ENCODE assay signal across 8 mouse cellular contexts in genomic region chr8:125963807-125964211, GRCm38 (mm10). TPM values are rescaled to one million over a fixed set of nuclear protein-coding genes. Genes with fewer than 3 reads are reported as not detected.
DNase-seq lines count a peak whose midpoint lies in the region; ATAC-seq and TF ChIP-seq lines count a peak whose summit lies in the region.

No protein-coding gene starts in this region.

- TF ChIP-seq CTCF in liver, postnatal 0 days (IDR thresholded peaks at IDR 0.05; ENCODE audit: low read depth), result no peak

- WGBS in liver, embryonic 11.5 days, result 8% methylated on average over 11 of the region's 11 CpGs
- 6% methylated on average over 11 of the region's 11 CpGs for whole genome bisulfite sequencing in liver, postnatal 0 days (ENCODE audit: insufficient replicate concordance)
- WGBS in hindbrain, embryonic 16.5 days, result 9% methylated on average over 11 of the region's 11 CpGs
- WGBS in neural tube, embryonic 15.5 days, result 2% methylated on average over 11 of the region's 11 CpGs

- no peaks in the 10 kb centered on the region for H3K4me1 ChIP-seq in liver, embryonic 11.5 days (replicated peaks; ENCODE audit: control insufficient read depth, insufficient read depth, low read length)
- H3K4me1 ChIP-seq in liver, postnatal 0 days (ENCODE audit: insufficient read depth), result no peaks in the 10 kb centered on the region
- H3K4me1 ChIP-seq in hindbrain, embryonic 16.5 days (ENCODE audit: control insufficient read depth, insufficient read depth, low read depth, low read length), result peaks cover 9% of the 10 kb centered on the region
- peaks cover 24% of the 10 kb centered on the region for H3K4me1 ChIP-seq in neural tube, embryonic 15.5 days

- no peak overlapping the region for H3K9ac ChIP-seq in liver, embryonic 11.5 days (ENCODE audit: low read depth, low read length)
- no peak overlapping the region for H3K9ac ChIP-seq in liver, postnatal 0 days (replicated peaks)
- H3K9ac ChIP-seq in hindbrain, embryonic 16.5 days (ENCODE audit: low read depth, low read length), result no peak overlapping the region
- no peak overlapping the region for H3K9ac ChIP-seq in neural tube, embryonic 15.5 days (replicated peaks)

- no peaks in the 10 kb centered on the region for H3K9me3 ChIP-seq in liver, embryonic 11.5 days (ENCODE audit: control insufficient read depth, low read length)
- no peaks in the 10 kb centered on the region for H3K9me3 ChIP-seq in liver, postnatal 0 days (ENCODE audit: low read length)
- H3K9me3 ChIP-seq in hindbrain, embryonic 16.5 days (ENCODE audit: control insufficient read depth, low read length), result peaks cover 3% of the 10 kb centered on the region
- H3K9me3 ChIP-seq in neural tube, embryonic 15.5 days (replicated peaks), result no peaks in the 10 kb centered on the region

- peak overlapping the region; percentile 16; the same call in 1 of the 2 replicates for H3K4me2 ChIP-seq in liver, embryonic 11.5 days
- H3K4me2 ChIP-seq in liver, postnatal 0 days (ENCODE audit: low read depth, low read length), result no peak overlapping the region
- peak overlapping the region; percentile 45 for H3K4me2 ChIP-seq in hindbrain, embryonic 16.5 days (ENCODE audit: low read length)
- peak overlapping the region; percentile 46 for H3K4me2 ChIP-seq in neural tube, embryonic 15.5 days

- H3K27ac ChIP-seq in liver, embryonic 11.5 days (ENCODE audit: low read depth, low read length), result no peak overlapping the region
- no peak overlapping the region for H3K27ac ChIP-seq in liver, postnatal 0 days (ENCODE audit: low read depth)
- no peak overlapping the region for H3K27ac ChIP-seq in hindbrain, embryonic 16.5 days (ENCODE audit: low read depth, low read length)
- H3K27ac ChIP-seq in neural tube, embryonic 15.5 days (replicated peaks), result peak overlapping the region; percentile 48

- ATAC-seq in liver, embryonic 11.5 days (replicated peaks; ENCODE audit: low FRiP score), result no peak
- ATAC-seq in liver, postnatal 0 days, result no peak
- peak; percentile 40; the same call in 1 of the 2 replicates for ATAC-seq in hindbrain, embryonic 16.5 days
- peak; percentile 56 for ATAC-seq in neural tube, embryonic 15.5 days (ENCODE audit: low FRiP score)

- no peak for TF ChIP-seq EP300 in liver, postnatal 0 days (IDR thresholded peaks at IDR 0.05; ENCODE audit: low read depth)

- DNase-seq in liver, embryonic 11.5 days (ENCODE audit: low spot score), result no peak
- no peak for DNase-seq in liver, postnatal 0 days
- DNase-seq in cerebellum, postnatal 25 days, result peak; percentile 64 to 67
- DNase-seq in spleen, postnatal 4 days (ENCODE audit: low spot score in 2 of 2), result no peak
- no peak for DNase-seq in urinary bladder, adult 2 months (ENCODE audit: low spot score)
- no peak for DNase-seq in right cerebral cortex, postnatal 14 days

- H3K36me3 ChIP-seq in liver, embryonic 11.5 days (ENCODE audit: control insufficient read depth, insufficient read depth, low read length), result no peaks in the 10 kb centered on the region
- H3K36me3 ChIP-seq in liver, postnatal 0 days (replicated peaks; ENCODE audit: insufficient read depth, low read length), result no peaks in the 10 kb centered on the region
- H3K36me3 ChIP-seq in hindbrain, embryonic 16.5 days (ENCODE audit: control insufficient read depth, insufficient read depth, low read length), result no peaks in the 10 kb centered on the region
- no peaks in the 10 kb centered on the region for H3K36me3 ChIP-seq in neural tube, embryonic 15.5 days

- H3K27me3 ChIP-seq in liver, embryonic 11.5 days (replicated peaks; ENCODE audit: control insufficient read depth, insufficient read depth, low read length), result peaks cover 18% of the 10 kb centered on the region
- H3K27me3 ChIP-seq in liver, postnatal 0 days (ENCODE audit: insufficient read depth, low read length), result peaks cover 5% of the 10 kb centered on the region; the same call in 1 of the 2 replicates
- no peaks in the 10 kb centered on the region for H3K27me3 ChIP-seq in hindbrain, embryonic 16.5 days (replicated peaks; ENCODE audit: control insufficient read depth, insufficient read depth, low read length)
- H3K27me3 ChIP-seq in neural tube, embryonic 15.5 days (replicated peaks), result no peaks in the 10 kb centered on the region; the same call in 1 of the 2 replicates

- no peak overlapping the region for H3K4me3 ChIP-seq in liver, embryonic 11.5 days (ENCODE audit: low read depth, low read length)
- no peak overlapping the region for H3K4me3 ChIP-seq in liver, postnatal 0 days (ENCODE audit: low read depth, low read length)
- 0 out of 2 replicates have a peak overlapping the region, but pooled peaks have one; percentile 0 for H3K4me3 ChIP-seq in hindbrain, embryonic 16.5 days (ENCODE audit: low read length)
- H3K4me3 ChIP-seq in neural tube, embryonic 15.5 days (replicated peaks), result 0 out of 2 replicates have a peak overlapping the region, but pooled peaks have one; percentile 3

RNA-seq across cellular contexts. Expression of gene Kcnk1, which starts 31.2 kb away (rescaled TPM):
- 1.9 and 2.1 TPM in 2 replicates for polyA plus RNA-seq in liver, embryonic 11.5 days (2014; fragmentation: Nextera tagmentation; extraction: Ambion mirVana)
- polyA plus RNA-seq in liver, postnatal 0 days (2015; fragmentation: Nextera tagmentation; extraction: Ambion mirVana), result 0.33 and 0.39 TPM in 2 replicates
- 29.3 and 32.7 TPM in 2 replicates for polyA plus RNA-seq in hindbrain, embryonic 16.5 days (2015; fragmentation: Nextera tagmentation; extraction: Ambion mirVana)
- polyA plus RNA-seq in neural tube, embryonic 15.5 days (2015; fragmentation: Nextera tagmentation; extraction: Ambion mirVana), result 23.8 and 23.9 TPM in 2 replicates
- polyA plus RNA-seq in urinary bladder, adult 2 months (2012; rRNA removed), result 55.4 and 59.8 TPM in 2 replicates

RNA-seq across cellular contexts. Expression of gene Map3k21, which starts 53.6 kb away (rescaled TPM):
- polyA plus RNA-seq in liver, embryonic 11.5 days (2014; fragmentation: Nextera tagmentation; extraction: Ambion mirVana), result 0.07 and 0.14 TPM in 2 replicates
- 0.39 and 0.56 TPM in 2 replicates for polyA plus RNA-seq in liver, postnatal 0 days (2015; fragmentation: Nextera tagmentation; extraction: Ambion mirVana)
- 0.94 and 0.95 TPM in 2 replicates for polyA plus RNA-seq in hindbrain, embryonic 16.5 days (2015; fragmentation: Nextera tagmentation; extraction: Ambion mirVana)
- polyA plus RNA-seq in neural tube, embryonic 15.5 days (2015; fragmentation: Nextera tagmentation; extraction: Ambion mirVana), result 0.59 and 0.86 TPM in 2 replicates
- polyA plus RNA-seq in urinary bladder, adult 2 months (2012; rRNA removed), result 0.40 and 0.44 TPM in 2 replicates

Comparison
In these comparisons a context has a peak if more than half of its experiments do, and no peak if none do; other contexts are left out.
1. ATAC-seq: peak in hindbrain, embryonic 16.5 days (single experiment) and neural tube, embryonic 15.5 days (single experiment); none in liver, embryonic 11.5 days (single experiment) and liver, postnatal 0 days (single experiment).
2. DNase-seq: peak in cerebellum, postnatal 25 days (2 of 2); none in liver, embryonic 11.5 days (single experiment), liver, postnatal 0 days (single experiment), spleen, postnatal 4 days (0 of 2), urinary bladder, adult 2 months (single experiment) and right cerebral cortex, postnatal 14 days (single experiment).
3. H3K4me3 ChIP-seq: peak in hindbrain, embryonic 16.5 days (single experiment) and neural tube, embryonic 15.5 days (single experiment); none in liver, embryonic 11.5 days (single experiment) and liver, postnatal 0 days (single experiment).